19 mouse cellular contexts compared by ENCODE assay signal in genomic region chr3:89819897-89820296, GRCm38 (mm10). TPM values are rescaled to one million over a fixed set of nuclear protein-coding genes. Genes with fewer than 3 reads are reported as not detected.
DNase-seq lines count a peak whose midpoint lies in the region; ATAC-seq and TF ChIP-seq lines count a peak whose summit lies in the region.
"Had no signal": no experiment of that assay in that cellular context is flagged by ENCODE, and none has a peak within 500 bp of the region (broad histone marks: within the 10 kb centered on the region; RNA-seq: fewer than 3 reads in every experiment).

No protein-coding gene starts in this region.

- peak in 1 of 2 experiments; percentile 5; a peak in 1 of 4 replicates for TF ChIP-seq EP300 in MEL (IDR thresholded peaks at IDR 0.05; ENCODE audit: low read depth in 1 of 2, low read length in 2 of 2)

- 37% methylated on average over 7 of the region's 7 CpGs for WGBS in heart, embryonic 14.5 days
- 8% methylated on average over 7 of the region's 7 CpGs for WGBS in liver, embryonic 13.5 days (ENCODE audit: insufficient replicate concordance)

- peaks cover 0 to 5% of the 10 kb centered on the region in 2 experiments; a peak in 1 of 4 replicates for H3K4me1 ChIP-seq in heart, embryonic 14.5 days (ENCODE audit: control insufficient read depth in 2 of 2, insufficient read depth in 2 of 2, low read length in 2 of 2)
- H3K4me1 ChIP-seq in MEL (ENCODE audit: control insufficient read depth in 1 of 2, insufficient read depth in 2 of 2, low read length in 2 of 2), result peaks cover 18 to 44% of the 10 kb centered on the region in 2 experiments
- peaks cover 33% of the 10 kb centered on the region for H3K4me1 ChIP-seq in liver, embryonic 13.5 days (replicated peaks)
- H3K4me1 ChIP-seq: embryonic facial prominence, embryonic 12.5 days; forebrain, embryonic 10.5 days; limb, embryonic 12.5 days; midbrain, embryonic 12.5 days had no signal

- no peak for DNase-seq in heart, postnatal 36 days
- DNase-seq in MEL (ENCODE audit: low read depth, low spot score), result peak; percentile 82
- no peak for DNase-seq in liver, embryonic 13.5 days
- peak; percentile 45 for DNase-seq in thymus, postnatal 14 days
- DNase-seq in cerebellum, adult 11-12 months, result no peak
- DNase-seq in left cerebral cortex, adult 9 months (ENCODE audit: low spot score in 2 of 2), result no peak
- no peak for DNase-seq in lung, adult 18-20 months
- DNase-seq: gastrocnemius, postnatal 25 days; kidney, adult 8-10 months; kidney, postnatal 4 days; layer of hippocampus, postnatal 36 days had no signal

- no peak for TF ChIP-seq POLR2A in MEL (IDR thresholded peaks at IDR 0.05; ENCODE audit: control insufficient read depth in 1 of 2, insufficient read depth in 1 of 2, low read depth in 1 of 2, low read length in 2 of 2, poor library complexity in 1 of 2)

- H3K79me2 ChIP-seq in MEL (ENCODE audit: control insufficient read depth, insufficient read depth, low read length, poor library complexity), result peaks cover 1% of the 10 kb centered on the region; the same call in 1 of the 2 replicates

- no peak overlapping the region for H3K4me2 ChIP-seq in heart, embryonic 14.5 days (ENCODE audit: low read length)
- peak overlapping the region; percentile 55 for H3K4me2 ChIP-seq in liver, embryonic 13.5 days
- H3K4me2 ChIP-seq: embryonic facial prominence, embryonic 12.5 days; limb, embryonic 12.5 days; midbrain, embryonic 12.5 days had no signal

- no peak for TF ChIP-seq CTCF in MEL (IDR thresholded peaks at IDR 0.05 in 2 of 3, conservative IDR thresholded peaks at IDR 0.05 in 1 of 3; ENCODE audit: control insufficient read depth in 1 of 3, insufficient read depth in 1 of 3, low read depth in 2 of 3, low read length in 3 of 3, poor library complexity in 1 of 3, severe bottlenecking in 1 of 3)

- intact Hi-C loops in heart, postnatal 36 days (cut with DNase I), result no loop called here

- no peak overlapping the region for H3K4me3 ChIP-seq in heart, embryonic 14.5 days (ENCODE audit: control insufficient read depth in 1 of 2, insufficient read depth in 1 of 2, low read depth in 1 of 2, low read length in 2 of 2)
- H3K4me3 ChIP-seq in MEL (ENCODE audit: control insufficient read depth in 1 of 2, insufficient read depth in 1 of 2, low read depth in 2 of 2, low read length in 2 of 2), result peak overlapping the region; percentile 55 to 64
- H3K4me3 ChIP-seq in liver, embryonic 13.5 days (replicated peaks), result no peak overlapping the region; the same call in 1 of the 2 replicates
- H3K4me3 ChIP-seq: embryonic facial prominence, embryonic 12.5 days; forebrain, embryonic 10.5 days; limb, embryonic 12.5 days; midbrain, embryonic 12.5 days had no signal

- ATAC-seq in heart, embryonic 14.5 days (ENCODE audit: insufficient number of reproducible peaks, insufficient read depth, low FRiP score, low read depth), result peak; percentile 56; the same call in 1 of the 2 replicates
- ATAC-seq in liver, embryonic 13.5 days (ENCODE audit: low read depth), result peak; percentile 42; the same call in 1 of the 2 replicates
- ATAC-seq: hindbrain, postnatal 0 days; lung, postnatal 0 days had no signal

- H3K9ac ChIP-seq in heart, embryonic 14.5 days (ENCODE audit: low read length), result no peak overlapping the region
- peak overlapping the region; percentile 75 for H3K9ac ChIP-seq in MEL (ENCODE audit: control insufficient read depth, low read depth, low read length, poor library complexity, severe bottlenecking)
- H3K9ac ChIP-seq in liver, embryonic 13.5 days, result 0 out of 2 replicates have a peak overlapping the region, but pooled peaks have one; percentile 37
- H3K9ac ChIP-seq: embryonic facial prominence, embryonic 12.5 days; limb, embryonic 12.5 days; midbrain, embryonic 12.5 days had no signal

- no peak for TF ChIP-seq RAD21 in MEL (IDR thresholded peaks at IDR 0.05; ENCODE audit: low read depth, low read length)

- 0 out of 4 replicates have a peak overlapping the region, but pooled peaks of 1 of the 2 experiments have one; percentile 33 for H3K27ac ChIP-seq in heart, embryonic 14.5 days (replicated peaks in 1 of 2; ENCODE audit: control insufficient read depth in 1 of 2, insufficient read depth in 1 of 2, low read depth in 2 of 2, low read length in 2 of 2)
- peak overlapping the region; percentile 94 for H3K27ac ChIP-seq in MEL (ENCODE audit: control insufficient read depth, low read depth, low read length)
- peak overlapping the region; percentile 54; the same call in 1 of the 2 replicates for H3K27ac ChIP-seq in liver, embryonic 13.5 days
- H3K27ac ChIP-seq: embryonic facial prominence, embryonic 12.5 days; forebrain, embryonic 10.5 days; hindbrain, postnatal 0 days; limb, embryonic 12.5 days; midbrain, embryonic 12.5 days had no signal

- no peaks in the 10 kb centered on the region for H3K27me3 ChIP-seq in heart, embryonic 14.5 days (ENCODE audit: control insufficient read depth, insufficient read depth, low read length)
- H3K27me3 ChIP-seq in MEL (ENCODE audit: control insufficient read depth in 1 of 2, insufficient read depth in 2 of 2, low read length in 2 of 2), result no peaks in the 10 kb centered on the region
- peaks cover 16% of the 10 kb centered on the region for H3K27me3 ChIP-seq in liver, embryonic 13.5 days
- H3K27me3 ChIP-seq: embryonic facial prominence, embryonic 12.5 days; limb, embryonic 12.5 days; midbrain, embryonic 12.5 days had no signal

- no peaks in the 10 kb centered on the region for H3K36me3 ChIP-seq in heart, embryonic 14.5 days (ENCODE audit: control insufficient read depth, insufficient read depth, low read length)
- H3K36me3 ChIP-seq in MEL (ENCODE audit: control insufficient read depth in 1 of 2, insufficient read depth in 2 of 2, low read length in 2 of 2), result peaks cover 0 to 32% of the 10 kb centered on the region in 2 experiments; a peak in 2 of 4 replicates
- no peaks in the 10 kb centered on the region for H3K36me3 ChIP-seq in liver, embryonic 13.5 days
- H3K36me3 ChIP-seq: embryonic facial prominence, embryonic 12.5 days; forebrain, embryonic 10.5 days; limb, embryonic 12.5 days; midbrain, embryonic 12.5 days had no signal

- H3K9me3 ChIP-seq in heart, embryonic 14.5 days (ENCODE audit: control insufficient read depth, low read length), result no peaks in the 10 kb centered on the region
- no peaks in the 10 kb centered on the region for H3K9me3 ChIP-seq in MEL (replicated peaks; ENCODE audit: insufficient read depth, low read length)
- no peaks in the 10 kb centered on the region for H3K9me3 ChIP-seq in liver, embryonic 13.5 days (replicated peaks)
- H3K9me3 ChIP-seq: embryonic facial prominence, embryonic 12.5 days; forebrain, embryonic 10.5 days; limb, embryonic 12.5 days; midbrain, embryonic 12.5 days had no signal

TF ChIP-seq in MEL, 35 proteins besides CTCF, POLR2A, EP300 and RAD21 (continues in another document):
- TF ChIP-seq JUND (IDR thresholded peaks at IDR 0.05; ENCODE audit: low read depth, low read length) (no peak), MAX (IDR thresholded peaks at IDR 0.05; ENCODE audit: low read length) (peak; percentile 65; the same call in 1 of the 2 replicates), ZC3H11A (IDR thresholded peaks at IDR 0.05; ENCODE audit: low read depth, low read length) (no peak), TBP (IDR thresholded peaks at IDR 0.05; ENCODE audit: low read depth, low read length) (no peak), USF2 (IDR thresholded peaks at IDR 0.05; ENCODE audit: borderline replicate concordance in 1 of 2, insufficient read depth in 1 of 2, low read depth in 1 of 2, low read length in 2 of 2) (no peak), TCF12 (IDR thresholded peaks at IDR 0.05; ENCODE audit: low read depth, low read length) (no peak), KAT2A (conservative IDR thresholded peaks at IDR 0.05; ENCODE audit: low read depth, low read length) (no peak), USF1 (IDR thresholded peaks at IDR 0.05; ENCODE audit: low read depth, low read length) (no peak), MXI1 (IDR thresholded peaks at IDR 0.05; ENCODE audit: low read depth, low read length) (peak; percentile 56), ZNF384 (IDR thresholded peaks at IDR 0.05; ENCODE audit: low read depth, low read length) (no peak), HCFC1 (IDR thresholded peaks at IDR 0.05; ENCODE audit: low read depth, low read length) (no peak), GATA1 (IDR thresholded peaks at IDR 0.05; ENCODE audit: low read depth, low read length) (no peak), RCOR1 (IDR thresholded peaks at IDR 0.05; ENCODE audit: low read depth, low read length) (peak; percentile 56; the same call in 1 of the 2 replicates), BHLHE40 (IDR thresholded peaks at IDR 0.05; ENCODE audit: borderline replicate concordance, low read depth, low read length) (0 out of 2 replicates have a peak, but pooled peaks have one; percentile 16), CHD2 (IDR thresholded peaks at IDR 0.05; ENCODE audit: low read length) (no peak), ELF1 (IDR thresholded peaks at IDR 0.05; ENCODE audit: low read depth, low read length) (no peak), SMC3 (IDR thresholded peaks at IDR 0.05; ENCODE audit: low read depth, low read length) (no peak), TAL1 (IDR thresholded peaks at IDR 0.05; ENCODE audit: low read length) (no peak)

RNA-seq across cellular contexts. Expression of gene She, which starts 11.3 kb away (rescaled TPM):
- polyA plus RNA-seq in heart, embryonic 14.5 days (2014; fragmentation: Nextera tagmentation; extraction: Ambion mirVana), result 8.9 and 9.0 TPM in 2 replicates
- total RNA-seq in heart, postnatal 36 days (2021), result 10 to 100 TPM; 13.2 to 15.0 TPM
- 3.3 and 5.3 TPM in 2 replicates for total RNA-seq in MEL (2012; rRNA removed)
- 1 to 10 TPM in 1 of 2 experiments, not detected in 1; 3.5 TPM for polyA plus RNA-seq in MEL (2012; ENCODE audit: insufficient read depth in 1 of 2, insufficient read length in 2 of 2, low read depth in 1 of 2, low replicate concordance in 2 of 2, missing spikeins in 1 of 2)
- polyA plus RNA-seq in liver, embryonic 13.5 days (2015; fragmentation: Nextera tagmentation; extraction: Ambion mirVana), result 1.0 and 1.1 TPM in 2 replicates
- polyA plus RNA-seq: C2C12 had no signal

RNA-seq across cellular contexts. Expression of gene Ube2q1, which starts 46.5 kb away (rescaled TPM):
- 13.6 and 15.7 TPM in 2 replicates for polyA plus RNA-seq in heart, embryonic 14.5 days (2014; fragmentation: Nextera tagmentation; extraction: Ambion mirVana)
- total RNA-seq in heart, postnatal 36 days (2021), result 10 to 100 TPM; 24.4 to 26.9 TPM
- 72.6 and 73.8 TPM in 2 replicates for total RNA-seq in MEL (2012; rRNA removed)
- polyA plus RNA-seq in MEL (2012; ENCODE audit: insufficient read depth in 1 of 2, insufficient read length in 2 of 2, low read depth in 1 of 2, low replicate concordance in 2 of 2, missing spikeins in 1 of 2), result 100 to 1,000 TPM in 1 of 2 experiments, 10 to 100 TPM in 1; 89.0 to 162 TPM
- polyA plus RNA-seq in liver, embryonic 13.5 days (2015; fragmentation: Nextera tagmentation; extraction: Ambion mirVana), result 3.4 and 3.5 TPM in 2 replicates

RNA-seq across cellular contexts. Expression of gene Chrnb2, which starts 55.5 kb away (rescaled TPM):
- 0.24 and 0.38 TPM in 2 replicates for polyA plus RNA-seq in heart, embryonic 14.5 days (2014; fragmentation: Nextera tagmentation; extraction: Ambion mirVana)
- total RNA-seq in heart, postnatal 36 days (2021), result under 1 TPM; 0.08 to 0.19 TPM
- 0.98 and 1.6 TPM in 2 replicates for total RNA-seq in MEL (2012; rRNA removed)
- polyA plus RNA-seq in MEL (2012; ENCODE audit: insufficient read depth in 1 of 2, insufficient read length in 2 of 2, low read depth in 1 of 2, low replicate concordance in 2 of 2, missing spikeins in 1 of 2), result 1 to 10 TPM in 1 of 2 experiments, not detected in 1; 4.0 TPM
- 0.16 and 0.20 TPM in 2 replicates for polyA plus RNA-seq in liver, embryonic 13.5 days (2015; fragmentation: Nextera tagmentation; extraction: Ambion mirVana)

Comparison
In these comparisons a context has a peak if more than half of its experiments do, and no peak if none do; other contexts are left out.
1. H3K4me3 ChIP-seq: peak in MEL (2 of 2); none in heart, embryonic 14.5 days (0 of 2) and liver, embryonic 13.5 days (single experiment).
2. DNase-seq: peak in MEL (single experiment) and thymus, postnatal 14 days (single experiment); none in heart, postnatal 36 days (0 of 2), liver, embryonic 13.5 days (single experiment), cerebellum, adult 11-12 months (single experiment), left cerebral cortex, adult 9 months (0 of 2) and lung, adult 18-20 months (0 of 2).